Mouse (Mus musculus) adrenal gland, adult (tissue): ENCODE data around the gene Uqcr11.
A peak's percentile ranks its signal among the peaks of the same experiment; 100 is the strongest.

Source experiments
- DNase-seq, 2 experiments: peaks; one replicate each; pipeline ENCODE4 v3.0.0; 2022 to 2023; ENCODE audit warnings: low spot score in 1 of 2; ENCODE audit not compliant: inconsistent age in 2 of 2

Gene Uqcr11

GRCm38 (mm10) chr10:80431570-80432386 lies 25.1 kb upstream of the Uqcr11 start:
- peak in 1 of 2 experiments; percentile 52 for DNase-seq

GRCm38 (mm10) chr10:80430375-80430980 lies 23.8 kb upstream of the Uqcr11 start:
- DNase-seq = peak in 1 of 2 experiments; percentile 19

GRCm38 (mm10) chr10:80429800-80430199 lies 23.2 kb upstream of the Uqcr11 start:
- DNase-seq = peak in 1 of 2 experiments; percentile 6

GRCm38 (mm10) chr10:80425041-80425440 lies 18.4 kb upstream of the Uqcr11 start:
- DNase-seq = no peak

- DNase-seq = no peak
Observed at GRCm38 (mm10) chr10:80423562-80423961, 16.9 kb upstream of the Uqcr11 start.

GRCm38 (mm10) chr10:80421651-80422472 lies 15.2 kb upstream of the Uqcr11 start:
- DNase-seq = peak; percentile 67 to 88

- peak in 1 of 2 experiments; percentile 52 for DNase-seq
Observed at GRCm38 (mm10) chr10:80421208-80421607, 14.6 kb upstream of the Uqcr11 start.

GRCm38 (mm10) chr10:80420729-80421128 lies 14.1 kb upstream of the Uqcr11 start:
- DNase-seq = peak in 1 of 2 experiments; percentile 78

GRCm38 (mm10) chr10:80419419-80419818 lies 12.8 kb upstream of the Uqcr11 start:
- DNase-seq = peak in 1 of 2 experiments; percentile 54

GRCm38 (mm10) chr10:80418311-80418710 lies 11.7 kb upstream of the Uqcr11 start:
- DNase-seq = peak; percentile 77 to 91

GRCm38 (mm10) chr10:80417841-80418240 lies 11.2 kb upstream of the Uqcr11 start:
- DNase-seq = no peak

GRCm38 (mm10) chr10:80417371-80417770 lies 10.7 kb upstream of the Uqcr11 start:
- no peak for DNase-seq

- DNase-seq = no peak
Observed at GRCm38 (mm10) chr10:80415566-80415965, 8.9 kb upstream of the Uqcr11 start.

GRCm38 (mm10) chr10:80412656-80413541 lies 6.3 kb upstream of the Uqcr11 start:
- peak in 1 of 2 experiments; percentile 65 for DNase-seq

- no peak for DNase-seq
Observed at GRCm38 (mm10) chr10:80407924-80408323, 1.3 kb upstream of the Uqcr11 start.

- DNase-seq = peak in 1 of 2 experiments; percentile 62
Observed at GRCm38 (mm10) chr10:80405481-80406173, 1.0 kb downstream of the Uqcr11 start.

GRCm38 (mm10) chr10:80403044-80403692 lies 3.5 kb downstream of the Uqcr11 start:
- peak; percentile 88 to 91 for DNase-seq

- peak in 1 of 2 experiments; percentile 60 for DNase-seq
Observed at GRCm38 (mm10) chr10:80400704-80401161, 5.9 kb downstream of the Uqcr11 start.
